Mouse (Mus musculus) embryonic fibroblast, embryonic 13.5 days (primary cell): Measurements from ENCODE around the gene Zbed6. TPM values are rescaled to one million over a fixed set of nuclear protein-coding genes. Genes with fewer than 3 reads are reported as not detected.
"Not testable (repeated sequence)": the region's sequence is repeated elsewhere in the genome, so short reads cannot be mapped to it uniquely, and the experiment has no call there.

Experiments used
- H3K27ac ChIP-seq: 2 replicates; pipeline ENCODE4 v1.5.1; 2012; ENCODE audit warnings: low read length, control low read depth, inconsistent platforms; ENCODE audit not compliant: insufficient read depth
- H3K4me1 ChIP-seq: 2 replicates; pipeline ENCODE4 v1.6.1; 2011; ENCODE audit warnings: low read length; ENCODE audit not compliant: control insufficient read depth, insufficient read depth
- H3K4me3 ChIP-seq: 2 replicates; pipeline ENCODE4 v1.5.1; 2011; ENCODE audit warnings: mild to moderate bottlenecking, control low read depth, low read length; ENCODE audit not compliant: insufficient read depth
- CTCF ChIP-seq: IDR thresholded peaks from 2 replicates; pipeline ENCODE4 v1.5.1; 2011; ENCODE audit warnings: mild to moderate bottlenecking, control low read depth, low read length, moderate library complexity, borderline replicate concordance; ENCODE audit not compliant: insufficient read depth
- POLR2A ChIP-seq: IDR thresholded peaks from 2 replicates; pipeline ENCODE4 v1.6.1; 2011; ENCODE audit warnings: low read depth, mild to moderate bottlenecking, control low read depth, low read length, moderate library complexity
- polyA plus RNA-seq: library from polyadenylated mRNA; stranded (reverse); fragments of >200 nt; gene quantifications from 2 replicates; pipeline ENCODE4 v1.2.4, GENCODE M21; 2011; ENCODE audit warnings: low read depth; ENCODE audit not compliant: missing spikeins, insufficient read length

Gene Zbed6
- 44.0 and 51.3 TPM in 2 replicates for polyA plus RNA-seq

DNA sequence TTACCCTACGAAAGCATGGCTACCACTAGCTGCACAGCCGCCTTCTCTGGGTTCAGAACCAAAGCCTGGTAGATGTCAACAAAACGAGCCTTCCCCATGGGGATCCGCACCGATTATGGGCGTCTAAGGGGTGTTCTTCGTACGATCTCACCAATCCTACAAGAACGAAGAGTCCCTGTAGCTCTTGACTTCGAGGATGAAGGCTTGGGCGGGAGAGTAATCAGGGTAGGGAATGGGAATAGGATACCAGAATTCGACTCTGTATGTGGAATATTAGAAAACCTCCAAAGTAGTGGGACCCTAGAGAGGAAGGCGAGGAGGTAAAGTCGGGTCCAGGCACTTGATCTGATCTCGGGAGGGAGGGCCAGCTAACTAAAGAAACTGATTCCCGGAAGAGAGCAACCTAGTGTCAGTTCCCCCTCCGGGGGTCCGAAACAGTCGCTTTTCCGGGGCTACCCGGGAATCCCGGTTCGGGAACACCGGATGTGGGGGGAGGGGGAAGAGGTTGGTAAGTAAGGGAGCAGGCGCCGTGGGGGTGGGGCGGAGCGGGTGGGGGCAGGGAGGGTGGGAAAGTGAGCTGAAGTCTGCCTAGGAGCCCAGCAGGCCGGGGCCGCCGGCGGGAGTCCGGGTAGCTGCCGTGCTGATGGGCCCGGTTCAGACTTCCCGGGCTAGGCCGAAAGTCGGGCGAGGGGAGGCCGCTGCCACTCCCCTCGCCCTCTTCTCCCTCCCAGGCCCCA is at the start of gene Zbed6:
Gene Zbed6 (minus strand): TSS at position 420 of the 737 bp plus-strand sequence.
- Histone ChIP-seq H3K27ac (peak within 1 kb of the TSS; percentile 89), H3K4me3 (peak within 1 kb of the TSS; percentile 79)
- no peak for TF ChIP-seq POLR2A
- TF ChIP-seq CTCF, result no peak

DNA sequence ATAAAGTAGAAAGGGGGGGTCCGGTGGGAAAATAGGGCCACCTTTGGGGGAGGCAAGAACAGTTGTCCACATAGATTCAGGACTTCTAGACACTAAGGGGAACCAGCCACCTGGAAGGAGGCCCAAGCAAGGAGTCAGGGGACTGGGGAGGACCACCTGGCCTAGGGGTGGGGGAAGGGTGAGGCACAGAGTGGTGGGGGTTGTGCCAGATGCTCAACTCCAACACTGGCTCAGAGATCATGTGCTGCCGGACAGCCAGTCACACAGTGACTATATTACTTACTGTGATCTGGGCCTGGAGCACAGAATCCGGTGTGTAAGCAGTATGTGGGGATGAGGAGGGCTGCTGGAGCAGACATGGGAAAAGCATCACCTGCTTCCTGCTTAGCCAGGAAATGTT is 48.6 kb upstream of the Zbed6 start:
- no peak overlapping the region for H3K4me3 ChIP-seq
- no peak overlapping the region for H3K27ac ChIP-seq
- 0 out of 2 replicates have a peak, but pooled peaks cover 2% of the 10 kb centered on the region for H3K4me1 ChIP-seq
- no peak for TF ChIP-seq POLR2A
- no peak for TF ChIP-seq CTCF

More for the DNA sequence above, at the start of gene Zbed6:
- peaks cover 5% of the 10 kb centered on the region for H3K4me1 ChIP-seq

GRCm38 (mm10) chr1:133701824-133702223 is 41.1 kb upstream of the Zbed6 start:
- not testable (repeated sequence) for H3K27ac ChIP-seq, H3K4me1 ChIP-seq, H3K4me3 ChIP-seq

- Histone ChIP-seq H3K27ac (no peak overlapping the region), H3K4me3 (no peak overlapping the region), H3K4me1 (peaks cover 13% of the 10 kb centered on the region)
- no peak for TF ChIP-seq POLR2A
- no peak for TF ChIP-seq CTCF
Observed at GRCm38 (mm10) chr1:133697935-133698620, 37.4 kb upstream of the Zbed6 start.

DNA sequence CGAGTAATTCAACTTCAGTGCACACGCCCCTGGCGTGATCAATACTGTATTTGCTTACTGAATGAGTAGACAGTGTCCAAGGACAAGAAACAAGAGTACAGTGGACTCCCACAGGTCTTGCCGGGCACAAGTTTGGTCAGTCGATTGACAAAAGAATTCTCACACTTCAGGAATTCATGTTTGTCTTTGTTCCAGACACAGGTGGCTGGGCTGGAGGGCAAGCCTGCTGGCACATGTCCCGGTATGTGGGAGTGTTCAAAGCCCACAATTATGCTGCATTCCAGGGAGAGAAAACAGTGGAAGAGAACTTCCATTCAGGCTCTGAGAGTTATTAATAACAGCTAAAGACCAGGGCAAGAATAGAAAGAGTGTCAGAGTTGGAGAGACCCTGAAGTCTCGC is 35.2 kb upstream of the Zbed6 start:
- TF ChIP-seq POLR2A (no peak), CTCF (no peak)

GRCm38 (mm10) chr1:133694876-133695275 is 34.2 kb upstream of the Zbed6 start:
- Histone ChIP-seq H3K4me3 (no peak overlapping the region), H3K4me1 (peaks cover 13% of the 10 kb centered on the region), H3K27ac (no peak overlapping the region)
- TF ChIP-seq CTCF (no peak), POLR2A (no peak)

More for the DNA sequence above, 35.2 kb upstream of the Zbed6 start:
- peak overlapping the region; percentile 83 for H3K27ac ChIP-seq
- H3K4me1 ChIP-seq, result peaks cover 13% of the 10 kb centered on the region
- no peak overlapping the region for H3K4me3 ChIP-seq

- H3K27ac ChIP-seq, result no peak overlapping the region
- peaks cover 13% of the 10 kb centered on the region for H3K4me1 ChIP-seq
- TF ChIP-seq POLR2A (no peak), CTCF (no peak)
- no peak overlapping the region for H3K4me3 ChIP-seq
Observed at GRCm38 (mm10) chr1:133694301-133694700, 33.6 kb upstream of the Zbed6 start.

DNA sequence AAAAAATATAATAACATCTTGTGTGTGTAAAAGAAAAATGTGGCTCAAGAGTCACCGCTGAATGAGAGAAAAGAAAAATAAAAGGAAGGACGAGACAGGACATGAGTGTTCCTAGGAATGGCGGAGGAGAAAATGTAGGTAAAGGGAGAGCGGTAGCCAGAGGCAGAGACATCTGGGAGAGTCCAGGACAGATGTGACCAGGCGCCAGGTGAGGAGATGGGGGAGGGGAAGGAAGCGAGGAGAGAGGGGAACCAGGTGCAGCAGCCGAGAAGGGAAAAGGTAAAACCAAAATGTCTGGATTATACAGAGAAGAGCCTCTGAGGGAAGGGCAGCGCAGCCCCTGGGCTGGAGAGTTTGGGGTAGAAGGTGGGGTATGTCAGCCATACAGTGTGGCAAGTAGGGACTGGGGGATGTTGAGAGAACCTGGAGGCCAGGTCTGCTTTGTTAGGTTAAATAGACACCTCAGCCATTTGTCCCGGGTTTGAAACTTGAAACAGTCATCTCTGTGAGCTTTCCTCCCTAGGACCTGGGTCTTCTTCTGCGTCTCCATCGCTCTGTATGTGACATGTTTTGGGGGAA is 32.9 kb upstream of the Zbed6 start:
- no peak for TF ChIP-seq POLR2A
- TF ChIP-seq CTCF, result no peak
- no peak overlapping the region for H3K27ac ChIP-seq

DNA sequence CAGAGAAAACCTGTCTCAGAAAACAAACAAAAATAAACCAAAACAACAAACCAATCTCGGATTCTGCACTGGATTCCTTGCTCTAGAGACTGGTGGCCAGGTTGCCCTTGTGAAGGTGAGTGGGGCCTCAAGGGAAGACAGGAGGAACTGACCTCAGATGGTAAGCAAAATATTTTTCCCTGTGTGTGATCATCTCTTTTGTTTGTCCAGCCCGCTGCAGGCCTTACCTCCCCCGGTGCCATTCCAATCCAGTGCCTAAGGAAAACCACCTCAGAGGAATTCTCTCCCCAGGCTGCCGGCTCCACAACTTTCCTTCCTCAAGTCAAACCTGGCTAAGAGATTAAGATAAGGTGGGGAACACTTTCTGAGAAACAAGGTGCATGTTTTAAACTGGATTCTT is 31.5 kb upstream of the Zbed6 start:
- H3K27ac ChIP-seq, result no peak overlapping the region
- no peak overlapping the region for H3K4me3 ChIP-seq
- H3K4me1 ChIP-seq, result peaks cover 13% of the 10 kb centered on the region
- TF ChIP-seq POLR2A (no peak), CTCF (no peak)

More for the DNA sequence above, 32.9 kb upstream of the Zbed6 start:
- Histone ChIP-seq H3K4me3 (no peak overlapping the region), H3K4me1 (peaks cover 13% of the 10 kb centered on the region)

GRCm38 (mm10) chr1:133691046-133691445 is 30.4 kb upstream of the Zbed6 start:
- H3K27ac ChIP-seq, result no peak overlapping the region
- no peak overlapping the region for H3K4me3 ChIP-seq
- no peak for TF ChIP-seq POLR2A
- TF ChIP-seq CTCF, result no peak
- peaks cover 10% of the 10 kb centered on the region for H3K4me1 ChIP-seq
